Mouse (Mus musculus) heart, embryonic 13.5 days (tissue): ENCODE data around the gene Slc22a13. TPM values are rescaled to one million over a fixed set of nuclear protein-coding genes. Genes with fewer than 3 reads are reported as not detected.

Experiments
- ATAC-seq: fragments of 200-750 bp; cut with Nextera tagmentation; 2 replicates; pipeline ENCODE4 v1.8.0; 2017; ENCODE audit warnings: moderate TSS enrichment; ENCODE audit not compliant: insufficient number of reproducible peaks, low FRiP score, low TSS enrichment; ENCODE audit errors: extremely low read depth
- H3K27ac ChIP-seq: fragments of 300-500 bp; sonication (generic); replicated peaks from 2 replicates; pipeline ENCODE4 v1.5.1; 2015; ENCODE audit warnings: moderate library complexity, mild to moderate bottlenecking, inconsistent platforms
- H3K27me3 ChIP-seq: fragments of 300-500 bp; sonication (generic); replicated peaks from 2 replicates; pipeline ENCODE4 v1.6.1; 2015; ENCODE audit warnings: mild to moderate bottlenecking, inconsistent platforms
- H3K36me3 ChIP-seq: fragments of 300-500 bp; sonication (generic); 2 replicates; pipeline ENCODE4 v1.6.1; 2015; ENCODE audit warnings: mild to moderate bottlenecking, inconsistent platforms
- H3K4me1 ChIP-seq: fragments of 300-500 bp; sonication (generic); 2 replicates; pipeline ENCODE4 v1.6.1; 2015; ENCODE audit warnings: inconsistent platforms
- H3K4me2 ChIP-seq: fragments of 300-500 bp; sonication (generic); 2 replicates; pipeline ENCODE4 v1.6.1; 2015; ENCODE audit warnings: inconsistent platforms, mild to moderate bottlenecking, moderate library complexity
- H3K4me3 ChIP-seq: fragments of 300-500 bp; sonication (generic); 2 replicates; pipeline ENCODE4 v1.5.1; 2015; ENCODE audit warnings: moderate library complexity, mild to moderate bottlenecking, inconsistent platforms
- H3K9ac ChIP-seq: fragments of 300-500 bp; sonication (generic); 2 replicates; pipeline ENCODE4 v1.6.1; 2015; ENCODE audit warnings: inconsistent platforms, mild to moderate bottlenecking, moderate library complexity
- H3K9me3 ChIP-seq: fragments of 300-500 bp; sonication (generic); 2 replicates; pipeline ENCODE4 v1.6.1; 2016; ENCODE audit warnings: inconsistent platforms
- WGBS: fragments of 180-500 bp; shearing (Covaris S2); methylation state at CpG from one replicate; pipeline ENCODE4 v1.1.7; 2015; ENCODE audit warnings: mixed read lengths; 5-methylcytosine and 5-hydroxymethylcytosine counted together
- polyA plus RNA-seq: library from polyadenylated mRNA; unstranded; fragments of >200 nt; fragmentation: Nextera tagmentation; extraction: Ambion mirVana; gene quantifications from 2 replicates; pipeline ENCODE4 v1.2.1, GENCODE M21; 2015

The Slc22a13 gene
- polyA plus RNA-seq, 1 experiment from 2014 or later = not detected

DNA sequence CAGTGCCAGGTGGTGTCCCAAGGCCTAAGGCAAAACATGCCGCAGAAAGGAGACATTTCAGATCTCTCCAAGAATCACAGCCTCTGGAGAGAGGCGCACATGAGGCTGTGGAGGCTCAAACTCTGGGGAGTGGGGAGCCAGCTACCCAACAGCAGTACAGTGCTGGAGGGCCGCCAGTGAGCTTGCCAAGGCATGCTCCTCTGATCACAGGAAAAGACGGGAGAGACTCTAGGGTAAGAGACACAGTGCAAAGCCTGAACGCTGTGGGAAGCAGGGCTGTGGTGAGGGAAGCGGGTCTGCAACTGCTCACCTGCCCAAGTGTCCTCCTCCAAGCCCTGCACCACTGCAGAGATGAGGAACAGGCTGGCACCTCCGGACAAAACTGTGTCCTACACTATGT is 53.1 kb downstream of the Slc22a13 start:
- Histone ChIP-seq H3K4me3 (no peak overlapping the region), H3K36me3 (no peaks in the 10 kb centered on the region), H3K4me2 (peak overlapping the region; percentile 80; the same call in 1 of the 2 replicates), H3K9ac (no peak overlapping the region), H3K27ac (no peak overlapping the region), H3K27me3 (peaks cover 57% of the 10 kb centered on the region), H3K9me3 (no peaks in the 10 kb centered on the region), H3K4me1 (no peaks in the 10 kb centered on the region)
- 43% methylated on average over 7 of the region's 7 CpGs for WGBS
- no peak for ATAC-seq

DNA sequence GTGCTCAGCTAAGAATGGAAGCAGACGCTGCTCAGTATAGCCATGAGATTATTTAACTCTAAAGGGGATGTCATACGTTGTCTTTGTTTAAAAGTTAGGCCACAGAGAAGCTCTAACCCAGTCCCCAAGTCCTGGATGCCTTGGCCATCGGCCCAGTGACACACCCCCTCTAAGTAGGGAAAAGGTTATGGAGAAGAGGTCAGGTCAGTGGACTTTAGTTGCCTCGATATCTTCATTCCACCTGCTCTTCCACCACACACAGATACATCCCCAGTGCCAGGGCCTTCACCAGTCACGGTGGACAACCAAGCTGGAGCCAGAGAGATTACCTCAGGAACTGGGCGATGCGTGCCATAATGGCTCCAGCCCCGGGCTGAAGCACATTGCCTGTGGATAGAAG is 53.5 kb downstream of the Slc22a13 start:
- Histone ChIP-seq H3K4me3 (no peak overlapping the region), H3K4me2 (no peak overlapping the region), H3K9me3 (no peaks in the 10 kb centered on the region), H3K4me1 (no peaks in the 10 kb centered on the region), H3K9ac (no peak overlapping the region), H3K27me3 (peaks cover 57% of the 10 kb centered on the region), H3K36me3 (no peaks in the 10 kb centered on the region), H3K27ac (no peak overlapping the region)
- no peak for ATAC-seq
- WGBS = 70% methylated on average over 8 of the region's 8 CpGs

DNA sequence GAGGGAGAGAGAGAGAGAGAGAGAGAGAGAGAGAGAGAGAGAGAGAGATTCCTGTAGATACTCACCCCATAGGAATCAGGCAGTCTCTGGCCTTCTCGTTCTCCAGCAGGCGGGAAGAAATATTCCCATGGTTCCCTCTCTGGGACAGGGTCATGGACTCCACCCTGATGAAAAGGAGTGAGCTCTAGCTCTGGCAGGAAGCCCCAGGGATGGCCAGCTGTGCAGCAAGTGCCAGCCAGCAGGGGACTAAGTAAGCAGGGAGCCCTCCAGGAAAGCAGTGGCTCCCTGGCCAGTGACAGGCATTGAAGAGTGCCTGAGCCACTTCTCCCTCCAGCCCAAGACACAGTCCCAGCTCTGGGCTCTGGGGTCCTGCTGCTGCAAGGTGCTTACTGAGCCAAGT is 57.1 kb downstream of the Slc22a13 start:
- no peak overlapping the region for H3K4me2 ChIP-seq
- ATAC-seq = no peak
- H3K4me3 ChIP-seq = no peak overlapping the region
- H3K4me1 ChIP-seq = no peaks in the 10 kb centered on the region
- H3K9ac ChIP-seq = no peak overlapping the region
- peaks cover 38% of the 10 kb centered on the region for H3K27me3 ChIP-seq
- WGBS = 33% methylated on average over 2 of the region's 2 CpGs
- no peaks in the 10 kb centered on the region for H3K36me3 ChIP-seq
- H3K27ac ChIP-seq = no peak overlapping the region
- no peaks in the 10 kb centered on the region for H3K9me3 ChIP-seq

DNA sequence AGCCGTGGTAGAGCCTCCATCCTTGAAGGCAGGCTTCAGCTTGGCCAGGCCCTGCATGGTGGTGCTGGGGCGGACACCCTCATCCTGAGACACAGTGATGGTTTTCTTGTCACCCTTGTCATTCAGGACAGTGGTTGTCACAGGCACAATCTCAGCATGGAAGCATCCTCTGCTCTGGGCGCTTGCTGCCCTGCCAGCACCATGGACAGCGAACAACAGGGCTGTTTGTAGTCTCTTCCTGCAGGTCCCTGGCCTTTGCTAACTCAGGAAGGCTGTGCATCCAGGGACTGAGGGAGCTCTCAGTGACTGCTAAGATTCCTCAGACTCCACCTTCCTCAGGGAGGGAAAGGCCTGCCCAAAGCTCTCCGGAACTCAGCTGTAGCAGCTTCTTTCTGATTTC is 59.3 kb downstream of the Slc22a13 start:
- Histone ChIP-seq H3K4me2 (no peak overlapping the region), H3K4me1 (no peaks in the 10 kb centered on the region), H3K4me3 (no peak overlapping the region), H3K9me3 (no peaks in the 10 kb centered on the region), H3K9ac (no peak overlapping the region), H3K27me3 (peaks cover 19% of the 10 kb centered on the region), H3K36me3 (no peaks in the 10 kb centered on the region), H3K27ac (no peak overlapping the region)
- ATAC-seq = no peak
- WGBS = 14% methylated on average over 5 of the region's 5 CpGs

DNA sequence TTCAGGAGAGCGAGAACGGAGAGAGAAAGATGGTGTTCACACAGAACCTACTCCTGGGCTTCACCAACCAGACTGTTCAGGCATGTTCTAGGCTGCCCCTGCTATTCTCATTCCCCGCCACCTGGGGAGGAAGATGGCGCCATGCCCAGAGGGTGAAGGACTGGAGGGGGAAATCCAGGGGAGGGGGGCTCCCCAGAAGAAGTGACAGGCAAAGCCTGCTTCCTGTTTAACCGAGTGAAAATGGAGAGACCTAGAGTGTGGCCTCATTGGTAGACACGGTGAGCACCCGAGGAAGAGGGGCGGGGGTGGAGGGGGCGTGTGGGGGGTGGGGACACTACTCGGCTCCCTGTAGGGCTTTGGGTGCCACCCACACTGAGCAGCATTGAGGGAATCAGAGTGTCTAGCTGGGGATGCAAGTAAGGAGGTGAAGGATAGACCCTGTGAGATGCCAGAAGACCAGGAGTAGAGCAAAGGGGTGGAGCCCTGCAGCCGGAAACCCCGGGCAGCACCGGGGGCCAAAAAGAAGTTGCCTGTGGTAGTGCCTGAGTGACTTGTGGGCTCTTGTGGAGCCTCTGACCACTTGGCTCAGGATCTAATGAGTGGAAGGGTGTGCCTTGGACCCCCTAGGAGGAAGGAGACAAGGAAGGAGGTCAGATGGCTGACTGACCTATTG is 62.7 kb downstream of the Slc22a13 start:
- 63% methylated on average over 13 of the region's 13 CpGs for WGBS
- Histone ChIP-seq H3K4me3 (no peak overlapping the region), H3K27me3 (no peaks in the 10 kb centered on the region; the same call in 1 of the 2 replicates), H3K9ac (no peak overlapping the region), H3K36me3 (no peaks in the 10 kb centered on the region), H3K27ac (no peak overlapping the region), H3K4me1 (no peaks in the 10 kb centered on the region), H3K4me2 (no peak overlapping the region), H3K9me3 (no peaks in the 10 kb centered on the region)
- no peak for ATAC-seq

DNA sequence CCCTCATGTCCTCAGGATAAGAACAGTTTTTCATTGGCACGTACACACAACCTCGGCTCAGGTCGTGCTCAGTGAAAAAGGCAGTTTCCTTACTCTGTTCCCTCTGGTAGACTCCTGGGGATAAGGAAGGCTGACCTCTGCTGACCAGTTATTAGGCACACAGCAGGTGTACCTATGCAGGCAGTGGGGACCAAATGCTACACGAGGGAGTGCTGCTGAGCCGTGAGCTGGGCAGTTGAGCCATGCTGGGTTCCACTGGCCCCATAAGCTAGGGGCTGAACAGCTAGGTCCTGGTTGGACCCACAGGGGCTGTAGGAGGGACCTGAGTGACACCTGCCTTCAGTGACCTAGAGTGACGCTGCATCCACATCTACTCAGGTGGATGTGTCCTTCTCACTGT is 63.3 kb downstream of the Slc22a13 start:
- no peaks in the 10 kb centered on the region for H3K36me3 ChIP-seq
- no peak overlapping the region for H3K4me3 ChIP-seq
- 52% methylated on average over 6 of the region's 6 CpGs for WGBS
- no peak for ATAC-seq
- H3K4me2 ChIP-seq = no peak overlapping the region
- H3K27ac ChIP-seq = no peak overlapping the region
- no peaks in the 10 kb centered on the region for H3K4me1 ChIP-seq
- H3K27me3 ChIP-seq = no peaks in the 10 kb centered on the region; the same call in 1 of the 2 replicates
- H3K9ac ChIP-seq = no peak overlapping the region
- no peaks in the 10 kb centered on the region for H3K9me3 ChIP-seq

DNA sequence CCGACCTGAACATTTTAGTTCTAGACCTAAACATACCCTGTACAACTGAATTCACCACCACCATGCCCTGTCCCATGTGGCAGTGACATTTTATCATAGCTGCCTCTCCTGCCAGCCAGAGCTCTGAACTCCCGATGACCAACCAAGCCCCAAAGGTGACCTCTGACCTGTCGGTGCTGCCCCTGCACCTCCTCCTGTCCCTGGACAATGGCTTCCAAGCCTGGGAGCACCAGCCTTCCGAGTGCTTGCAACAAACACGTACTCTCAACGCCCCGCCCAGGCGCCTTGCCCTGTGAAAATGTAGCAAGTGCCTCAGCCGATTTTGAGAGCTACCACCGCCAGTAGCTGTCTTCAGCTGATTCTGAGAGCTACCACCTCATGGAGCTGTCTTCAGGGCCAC is 63.8 kb downstream of the Slc22a13 start:
- H3K4me3 ChIP-seq = no peak overlapping the region
- H3K27ac ChIP-seq = no peak overlapping the region
- no peak overlapping the region for H3K9ac ChIP-seq
- no peak overlapping the region for H3K4me2 ChIP-seq
- no peak for ATAC-seq
- no peaks in the 10 kb centered on the region for H3K9me3 ChIP-seq
- no peaks in the 10 kb centered on the region for H3K27me3 ChIP-seq
- 56% methylated on average over 10 of the region's 10 CpGs for WGBS
- no peaks in the 10 kb centered on the region for H3K4me1 ChIP-seq
- no peaks in the 10 kb centered on the region for H3K36me3 ChIP-seq

DNA sequence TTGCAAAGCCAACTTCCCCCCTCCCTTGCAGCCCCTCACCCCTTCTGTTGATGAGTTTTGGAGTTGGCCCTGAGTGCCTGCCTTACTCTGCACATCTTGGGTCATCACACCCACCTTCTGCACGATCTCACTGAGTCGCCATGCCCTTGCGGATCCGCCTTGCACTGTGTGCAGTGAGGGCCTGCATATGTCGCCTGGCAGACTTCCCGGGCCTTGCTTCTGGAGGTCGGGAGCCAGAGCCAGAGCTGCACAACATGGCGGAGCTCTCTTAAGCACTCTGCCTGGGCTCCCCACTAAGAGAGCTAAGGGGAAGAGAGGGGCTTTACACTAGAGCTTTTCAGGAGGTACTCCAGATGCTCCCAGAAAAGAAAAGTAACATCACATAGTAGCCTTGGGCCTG is 64.2 kb downstream of the Slc22a13 start:
- H3K36me3 ChIP-seq = no peaks in the 10 kb centered on the region
- no peaks in the 10 kb centered on the region for H3K27me3 ChIP-seq
- ATAC-seq = no peak
- no peaks in the 10 kb centered on the region for H3K9me3 ChIP-seq
- H3K4me1 ChIP-seq = peaks cover 2% of the 10 kb centered on the region; the same call in 1 of the 2 replicates
- no peak overlapping the region for H3K9ac ChIP-seq
- no peak overlapping the region for H3K27ac ChIP-seq
- H3K4me3 ChIP-seq = no peak overlapping the region
- H3K4me2 ChIP-seq = no peak overlapping the region
- WGBS = 69% methylated on average over 8 of the region's 8 CpGs

DNA sequence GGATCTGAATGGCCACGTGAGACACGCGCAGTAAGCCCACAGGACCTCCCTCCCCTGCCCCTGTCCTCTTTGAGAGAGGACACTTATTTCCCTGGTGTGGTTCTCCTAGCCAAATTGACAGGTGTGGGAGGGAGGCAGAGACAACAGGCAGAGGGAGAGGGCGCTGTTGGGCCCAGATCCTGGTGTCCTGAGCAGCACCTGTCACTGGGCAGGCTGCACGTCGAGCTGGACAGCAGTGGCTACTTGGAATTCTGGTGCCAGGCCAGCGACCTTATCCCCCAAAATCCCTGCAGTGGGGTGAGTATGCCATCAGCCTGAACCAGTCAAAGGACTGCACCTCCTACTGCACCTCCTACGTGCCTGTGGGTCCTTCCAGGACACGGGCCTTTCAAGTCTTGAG is 65.5 kb downstream of the Slc22a13 start:
- H3K9ac ChIP-seq = no peak overlapping the region
- no peak overlapping the region for H3K4me3 ChIP-seq
- WGBS = 55% methylated on average over 9 of the region's 9 CpGs
- H3K27ac ChIP-seq = no peak overlapping the region
- no peaks in the 10 kb centered on the region for H3K27me3 ChIP-seq
- peaks cover 3% of the 10 kb centered on the region; the same call in 1 of the 2 replicates for H3K4me1 ChIP-seq
- no peak for ATAC-seq
- H3K9me3 ChIP-seq = no peaks in the 10 kb centered on the region
- H3K36me3 ChIP-seq = no peaks in the 10 kb centered on the region
- no peak overlapping the region for H3K4me2 ChIP-seq

Other genes starting within 250 kb of the Slc22a13 start
- 10.6 and 11.5 TPM in 2 replicates for gene Vill, start 156.3 kb downstream of the Slc22a13 start, polyA plus RNA-seq
- 15.8 and 16.5 TPM in 2 replicates for gene Plcd1, start 115.6 kb downstream of the Slc22a13 start, polyA plus RNA-seq
- 0.21 and 0.29 TPM in 2 replicates for gene Dlec1, start 106.6 kb downstream of the Slc22a13 start, polyA plus RNA-seq
- gene Acaa1b, start 52.0 kb downstream of the Slc22a13 start, polyA plus RNA-seq = 0.47 TPM in 2 replicates
- gene Gm47289, start 49.9 kb downstream of the Slc22a13 start, polyA plus RNA-seq = 0.05 TPM in 1 of 2 replicates, not detected in the other
- 7.4 and 7.8 TPM in 2 replicates for gene Oxsr1, start 113.3 kb upstream of the Slc22a13 start, polyA plus RNA-seq
- 79.7 and 88.5 TPM in 2 replicates for gene Acaa1a, start 130.6 kb upstream of the Slc22a13 start, polyA plus RNA-seq
- 14.2 and 14.5 TPM in 2 replicates for gene Myd88, start 132.3 kb upstream of the Slc22a13 start, polyA plus RNA-seq
- gene Xylb, start 148.3 kb upstream of the Slc22a13 start, polyA plus RNA-seq = 1.2 and 2.6 TPM in 2 replicates
- 0.10 TPM in 1 of 2 replicates, not detected in the other for gene Slc22a14, start 156.5 kb upstream of the Slc22a13 start, polyA plus RNA-seq
- gene Acvr2b, start 193.0 kb upstream of the Slc22a13 start, polyA plus RNA-seq = 13.2 and 17.2 TPM in 2 replicates
- 11.8 and 12.4 TPM in 2 replicates for gene Exog, start 235.8 kb upstream of the Slc22a13 start, polyA plus RNA-seq